Mouse (Mus musculus): ENCODE measurements at regions not wholly inside any gene's neighbourhood (a gene's known extent, or its start where the extent isn't known, plus 50 kb on each side); places are given as distances from the start of the nearest gene placed in this dataset.

GRCm38 (mm10) chr2:19049877-19050731 is 52.0 kb downstream of the 4930426L09Rik start:
- no peak for DNase-seq (ENCODE audit: low spot score in 2 of 2)

GRCm38 (mm10) chr2:19055500-19055899 is 57.4 kb downstream of the 4930426L09Rik start:
- no peak for DNase-seq (ENCODE audit: low spot score in 2 of 2)

- DNase-seq (ENCODE audit: low spot score in 2 of 2): no peak
Observed at GRCm38 (mm10) chr2:19057859-19058258, 59.7 kb downstream of the 4930426L09Rik start.

- DNase-seq (ENCODE audit: low spot score in 2 of 2): no peak
Observed at GRCm38 (mm10) chr2:19058765-19059164, 60.6 kb downstream of the 4930426L09Rik start.

- DNase-seq (ENCODE audit: low spot score in 2 of 2): no peak
Observed at GRCm38 (mm10) chr2:19059246-19059645, 61.1 kb downstream of the 4930426L09Rik start.

GRCm38 (mm10) chr2:19060218-19060915 is 62.2 kb downstream of the 4930426L09Rik start:
- DNase-seq (ENCODE audit: low spot score in 2 of 2): no peak

- peak in 1 of 2 experiments; percentile 5 for DNase-seq (ENCODE audit: low spot score in 2 of 2)
Observed at GRCm38 (mm10) chr2:19064560-19065362, 66.6 kb downstream of the 4930426L09Rik start.

GRCm38 (mm10) chr2:19065511-19065910 is 67.4 kb downstream of the 4930426L09Rik start:
- no peak for DNase-seq (ENCODE audit: low spot score in 2 of 2)

GRCm38 (mm10) chr2:19068161-19068560 is 70.0 kb downstream of the 4930426L09Rik start:
- no peak for DNase-seq (ENCODE audit: low spot score in 2 of 2)

GRCm38 (mm10) chr2:19083816-19084215 is 85.7 kb downstream of the 4930426L09Rik start:
- no peak for DNase-seq (ENCODE audit: low spot score in 2 of 2)

- no peak for DNase-seq (ENCODE audit: low spot score in 2 of 2)
Observed at GRCm38 (mm10) chr2:19085105-19085504, 87.0 kb downstream of the 4930426L09Rik start.

GRCm38 (mm10) chr2:19086167-19086566 is 88.0 kb downstream of the 4930426L09Rik start:
- no peak for DNase-seq (ENCODE audit: low spot score in 2 of 2)

- no peak for DNase-seq (ENCODE audit: low spot score in 2 of 2)
Observed at GRCm38 (mm10) chr2:19086621-19087020, 88.5 kb downstream of the 4930426L09Rik start.

GRCm38 (mm10) chr2:19099384-19099783 is 99.7 kb upstream of the Armc3 start:
- DNase-seq (ENCODE audit: low spot score in 2 of 2): no peak

GRCm38 (mm10) chr2:19108753-19109152 is 90.3 kb upstream of the Armc3 start:
- no peak for DNase-seq (ENCODE audit: low spot score in 2 of 2)

GRCm38 (mm10) chr2:19119871-19120270 is 79.2 kb upstream of the Armc3 start:
- DNase-seq (ENCODE audit: low spot score in 2 of 2): no peak

- no peak for DNase-seq (ENCODE audit: low spot score in 2 of 2)
Observed at GRCm38 (mm10) chr2:19132864-19133263, 66.2 kb upstream of the Armc3 start.

- DNase-seq (ENCODE audit: low spot score in 2 of 2): no peak
Observed at GRCm38 (mm10) chr2:19142586-19142985, 56.5 kb upstream of the Armc3 start.

GRCm38 (mm10) chr2:19145412-19145811 is 53.7 kb upstream of the Armc3 start:
- DNase-seq (ENCODE audit: low spot score in 2 of 2): no peak

GRCm38 (mm10) chr2:19145881-19146280 is 53.2 kb upstream of the Armc3 start:
- no peak for DNase-seq (ENCODE audit: low spot score in 2 of 2)

GRCm38 (mm10) chr2:19146289-19146688 is 52.8 kb upstream of the Armc3 start:
- no peak for DNase-seq (ENCODE audit: low spot score in 2 of 2)

GRCm38 (mm10) chr2:19148812-19149211 is 50.3 kb upstream of the Armc3 start:
- DNase-seq (ENCODE audit: low spot score in 2 of 2): no peak

Measured in gastrocnemius, adult 8-10 months (tissue).